Mouse (Mus musculus): Measurements from ENCODE around the gene Tex28.

GRCm38 (mm10) chrX:74115511-74115910 lies 52.1 kb downstream of the Tex28 start:
- peak; percentile 49 for TF ChIP-seq CTCF (IDR thresholded peaks at IDR 0.05; ENCODE audit: insufficient read depth, low read length)
- TF ChIP-seq POLR2A (IDR thresholded peaks at IDR 0.05; ENCODE audit: borderline replicate concordance, extremely low read depth, low read depth, low read length), result no peak

Measured in lung, adult 2 months (tissue).